Mouse (Mus musculus) liver, embryonic 12.5 days (tissue): ENCODE data around the gene Ak5. TPM values are rescaled to one million over a fixed set of nuclear protein-coding genes. Genes with fewer than 3 reads are reported as not detected.

ENCODE experiments used
- ATAC-seq: fragments of 200-750 bp; cut with Nextera tagmentation; 2 replicates; pipeline ENCODE4 v1.8.0; 2017; ENCODE audit warnings: moderate number of reproducible peaks, mild to moderate bottlenecking, moderate library complexity
- H3K27ac ChIP-seq: fragments of 300-500 bp; sonication (generic); 2 replicates; pipeline ENCODE4 v1.5.1; 2016; ENCODE audit warnings: mild to moderate bottlenecking
- H3K27me3 ChIP-seq: fragments of 300-500 bp; sonication (generic); replicated peaks from 2 replicates; pipeline ENCODE4 v1.6.1; 2016; ENCODE audit warnings: mild to moderate bottlenecking, moderate library complexity
- H3K36me3 ChIP-seq: fragments of 300-500 bp; sonication (generic); 2 replicates; pipeline ENCODE4 v1.6.1; 2016; ENCODE audit warnings: mild to moderate bottlenecking, moderate library complexity
- H3K4me1 ChIP-seq: fragments of 300-500 bp; sonication (generic); 2 replicates; pipeline ENCODE4 v1.6.1; 2016
- H3K4me2 ChIP-seq: fragments of 300-500 bp; sonication (generic); 2 replicates; pipeline ENCODE4 v1.6.1; 2016; ENCODE audit warnings: mild to moderate bottlenecking, moderate library complexity
- H3K4me3 ChIP-seq: fragments of 300-500 bp; sonication (generic); 2 replicates; pipeline ENCODE4 v1.5.1; 2016; ENCODE audit warnings: mild to moderate bottlenecking, moderate library complexity
- H3K9ac ChIP-seq: fragments of 300-500 bp; sonication (generic); 2 replicates; pipeline ENCODE4 v1.6.1; 2016; ENCODE audit warnings: mild to moderate bottlenecking, moderate library complexity
- H3K9me3 ChIP-seq: fragments of 300-500 bp; sonication (generic); replicated peaks from 2 replicates; pipeline ENCODE4 v1.6.1; 2016; ENCODE audit warnings: mild to moderate bottlenecking, moderate library complexity
- WGBS: fragments of 180-500 bp; shearing (Covaris S2); methylation state at CpG from one replicate; pipeline ENCODE4 v1.1.7; 2016; ENCODE audit not compliant: insufficient replicate concordance; 5-methylcytosine and 5-hydroxymethylcytosine counted together
- polyA plus RNA-seq: library from polyadenylated mRNA; unstranded; fragments of >200 nt; fragmentation: Nextera tagmentation; extraction: Ambion mirVana; gene quantifications from 2 replicates; pipeline ENCODE4 v1.2.1, GENCODE M21; 2016

Gene Ak5
- polyA plus RNA-seq, 1 experiment from 2014 or later = 1.1 TPM

GRCm38 (mm10) chr3:152480336-152480735 is 187.8 kb downstream of the Ak5 start:
- no peak overlapping the region for H3K27ac ChIP-seq
- no peaks in the 10 kb centered on the region for H3K9me3 ChIP-seq
- WGBS = 83% methylated on average over 6 of the region's 6 CpGs
- no peak overlapping the region for H3K4me3 ChIP-seq
- H3K27me3 ChIP-seq = no peaks in the 10 kb centered on the region; the same call in 1 of the 2 replicates
- H3K36me3 ChIP-seq = no peaks in the 10 kb centered on the region
- no peak overlapping the region for H3K9ac ChIP-seq
- ATAC-seq = no peak
- H3K4me1 ChIP-seq = peaks cover 24% of the 10 kb centered on the region
- H3K4me2 ChIP-seq = no peak overlapping the region

DNA sequence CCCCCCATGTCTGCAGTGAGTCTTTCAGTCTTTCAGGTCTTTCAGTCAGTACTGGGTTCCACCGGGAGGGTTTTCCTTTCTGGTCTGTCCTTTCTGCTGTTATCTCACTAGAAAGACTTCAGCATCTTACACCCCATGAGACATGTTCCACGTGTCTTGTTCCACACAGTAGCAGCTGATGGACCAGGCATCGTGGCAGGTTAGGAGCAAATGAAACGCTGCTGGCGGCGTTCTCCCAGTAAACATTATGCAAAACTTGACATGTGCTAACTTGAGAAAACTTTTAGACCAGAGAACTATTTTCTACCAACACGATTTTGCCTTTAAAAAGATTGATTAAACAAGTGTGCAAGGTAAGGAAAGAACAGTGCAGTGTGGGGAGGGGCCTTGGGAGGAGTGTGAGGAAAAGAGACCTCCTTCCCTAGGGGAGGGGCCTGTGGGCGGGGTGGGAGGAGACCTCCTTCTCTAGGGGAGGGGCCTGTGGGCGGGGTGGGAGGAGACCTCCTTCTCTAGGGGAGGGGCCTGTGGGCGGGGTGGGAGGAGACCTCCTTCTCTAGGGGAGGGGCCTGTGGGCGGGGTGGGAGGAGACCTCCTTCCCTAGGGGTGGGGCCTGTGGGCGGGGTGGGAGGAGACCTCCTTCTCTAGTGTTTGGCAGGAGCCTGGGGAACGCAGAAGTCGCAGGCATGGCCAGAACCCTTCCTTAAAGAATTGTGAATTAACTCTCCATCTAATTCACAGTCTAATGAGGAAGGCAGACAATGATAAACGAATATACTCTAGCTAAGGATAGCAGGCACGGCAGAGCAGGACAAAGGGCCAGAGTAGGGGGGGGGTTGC is 189.3 kb downstream of the Ak5 start:
- Histone ChIP-seq H3K9me3 (no peaks in the 10 kb centered on the region), H3K4me3 (peak overlapping the region; percentile 63), H3K9ac (peak overlapping the region; percentile 76), H3K4me2 (peak overlapping the region; percentile 93), H3K27ac (peak overlapping the region; percentile 76), H3K36me3 (no peaks in the 10 kb centered on the region), H3K27me3 (no peaks in the 10 kb centered on the region; the same call in 1 of the 2 replicates), H3K4me1 (peaks cover 27% of the 10 kb centered on the region)
- 6% methylated on average over 15 of the region's 16 CpGs for WGBS
- peak; percentile 81 for ATAC-seq

- 2% methylated on average over 23 of the region's 23 CpGs for WGBS
- peak; percentile 78 for ATAC-seq
- H3K27me3 ChIP-seq = no peaks in the 10 kb centered on the region; the same call in 1 of the 2 replicates
- H3K9ac ChIP-seq = peak overlapping the region; percentile 76
- peak overlapping the region; percentile 93 for H3K4me2 ChIP-seq
- peaks cover 27% of the 10 kb centered on the region for H3K4me1 ChIP-seq
- H3K27ac ChIP-seq = peak overlapping the region; percentile 76
- H3K36me3 ChIP-seq = no peaks in the 10 kb centered on the region
- peak overlapping the region; percentile 63 for H3K4me3 ChIP-seq
- no peaks in the 10 kb centered on the region for H3K9me3 ChIP-seq
These were observed 190.2 kb downstream of the Ak5 start for GRCm38 (mm10) chr3:152477796-152478527.

GRCm38 (mm10) chr3:152475894-152476293 is 192.3 kb downstream of the Ak5 start:
- H3K9ac ChIP-seq = no peak overlapping the region
- H3K36me3 ChIP-seq = no peaks in the 10 kb centered on the region
- H3K4me3 ChIP-seq = no peak overlapping the region
- no peak overlapping the region for H3K4me2 ChIP-seq
- H3K27ac ChIP-seq = no peak overlapping the region
- no peaks in the 10 kb centered on the region for H3K9me3 ChIP-seq
- no peaks in the 10 kb centered on the region for H3K27me3 ChIP-seq
- H3K4me1 ChIP-seq = peaks cover 27% of the 10 kb centered on the region
- no peak for ATAC-seq
- 79% methylated on average over 3 of the region's 3 CpGs for WGBS

GRCm38 (mm10) chr3:152475278-152475669 is 192.9 kb downstream of the Ak5 start:
- 64% methylated on average over 1 of the region's 1 CpGs for WGBS
- Histone ChIP-seq H3K36me3 (no peaks in the 10 kb centered on the region), H3K4me2 (no peak overlapping the region), H3K4me1 (peaks cover 27% of the 10 kb centered on the region), H3K9me3 (no peaks in the 10 kb centered on the region), H3K27me3 (no peaks in the 10 kb centered on the region), H3K27ac (no peak overlapping the region), H3K4me3 (no peak overlapping the region), H3K9ac (no peak overlapping the region)
- ATAC-seq = no peak

- ATAC-seq = no peak
- no peaks in the 10 kb centered on the region for H3K9me3 ChIP-seq
- WGBS = 58% methylated on average over 15 of the region's 15 CpGs
These were observed 193.4 kb downstream of the Ak5 start for GRCm38 (mm10) chr3:152474582-152475277.

GRCm38 (mm10) chr3:152472676-152473075 is 195.5 kb downstream of the Ak5 start:
- Histone ChIP-seq H3K4me2 (no peak overlapping the region), H3K36me3 (no peaks in the 10 kb centered on the region), H3K4me3 (no peak overlapping the region), H3K9me3 (no peaks in the 10 kb centered on the region), H3K4me1 (peaks cover 11% of the 10 kb centered on the region), H3K9ac (no peak overlapping the region), H3K27me3 (no peaks in the 10 kb centered on the region), H3K27ac (no peak overlapping the region)
- WGBS = 80% methylated on average over 16 of the region's 16 CpGs
- no peak for ATAC-seq

More at GRCm38 (mm10) chr3:152474582-152475277, 193.4 kb downstream of the Ak5 start:
- Histone ChIP-seq H3K4me1 (peaks cover 27% of the 10 kb centered on the region), H3K9ac (no peak overlapping the region), H3K27me3 (no peaks in the 10 kb centered on the region), H3K4me2 (no peak overlapping the region), H3K36me3 (no peaks in the 10 kb centered on the region), H3K27ac (no peak overlapping the region), H3K4me3 (no peak overlapping the region)

DNA sequence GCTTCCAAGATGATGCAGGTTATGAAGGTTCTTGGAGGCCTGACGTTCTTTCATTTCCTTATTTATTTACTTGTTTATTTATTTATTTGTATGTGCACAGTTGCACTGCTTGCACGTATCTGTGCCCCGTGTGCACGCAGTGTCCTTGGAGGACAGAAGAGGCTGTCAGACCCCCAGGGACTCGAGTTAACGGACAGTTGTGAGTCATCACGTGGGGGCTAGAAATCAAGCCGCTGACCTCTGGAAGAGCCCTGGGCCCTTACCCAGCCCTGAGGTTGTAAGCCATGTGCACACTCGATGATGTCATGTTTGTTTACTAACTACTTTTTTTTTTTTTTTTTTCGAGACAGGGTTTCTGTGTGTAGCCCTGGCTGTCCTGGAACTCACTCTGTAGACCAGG is 197.8 kb downstream of the Ak5 start:
- Histone ChIP-seq H3K4me3 (no peak overlapping the region), H3K4me2 (no peak overlapping the region), H3K9ac (no peak overlapping the region), H3K27ac (no peak overlapping the region), H3K36me3 (no peaks in the 10 kb centered on the region), H3K27me3 (no peaks in the 10 kb centered on the region), H3K4me1 (0 out of 2 replicates have a peak, but pooled peaks cover 3% of the 10 kb centered on the region), H3K9me3 (no peaks in the 10 kb centered on the region)
- 74% methylated on average over 10 of the region's 10 CpGs for WGBS
- no peak for ATAC-seq

- no peak overlapping the region for H3K27ac ChIP-seq
- no peaks in the 10 kb centered on the region for H3K9me3 ChIP-seq
- H3K9ac ChIP-seq = no peak overlapping the region
- no peaks in the 10 kb centered on the region for H3K36me3 ChIP-seq
- H3K4me2 ChIP-seq = no peak overlapping the region
- H3K4me3 ChIP-seq = no peak overlapping the region
- ATAC-seq = no peak
- 70% methylated on average over 18 of the region's 18 CpGs for WGBS
- no peaks in the 10 kb centered on the region for H3K4me1 ChIP-seq
- H3K27me3 ChIP-seq = no peaks in the 10 kb centered on the region
These were observed 198.5 kb downstream of the Ak5 start for GRCm38 (mm10) chr3:152469423-152470200.

DNA sequence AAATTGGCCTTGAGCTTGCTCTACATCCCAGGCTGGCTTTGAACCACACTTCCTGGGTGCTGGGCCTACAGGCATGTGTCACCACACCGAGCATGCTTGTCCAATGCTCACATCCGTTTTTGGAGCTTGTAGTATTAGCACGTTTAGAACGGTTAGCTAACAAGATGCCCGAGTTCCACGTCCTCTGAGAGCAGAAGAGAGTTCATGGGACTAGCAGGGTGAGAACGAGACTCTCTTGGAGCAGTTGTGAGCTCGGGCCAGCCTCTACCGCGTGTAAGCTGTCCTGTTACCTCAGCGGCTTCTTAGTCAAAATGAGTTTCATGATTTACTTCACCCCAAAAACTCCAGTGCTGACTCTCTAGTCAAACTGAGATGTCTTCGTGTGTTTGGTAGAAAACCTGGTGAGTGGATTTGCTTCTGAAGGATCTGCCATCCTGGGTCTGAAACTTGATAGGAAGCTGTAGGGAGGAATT is 199.6 kb downstream of the Ak5 start:
- H3K4me3 ChIP-seq = no peak overlapping the region
- H3K27ac ChIP-seq = no peak overlapping the region
- no peaks in the 10 kb centered on the region for H3K9me3 ChIP-seq
- peaks cover under 1% of the 10 kb centered on the region; the same call in 1 of the 2 replicates for H3K36me3 ChIP-seq
- no peaks in the 10 kb centered on the region for H3K4me1 ChIP-seq
- H3K27me3 ChIP-seq = no peaks in the 10 kb centered on the region
- 71% methylated on average over 12 of the region's 12 CpGs for WGBS
- no peak overlapping the region for H3K9ac ChIP-seq
- no peak for ATAC-seq
- no peak overlapping the region for H3K4me2 ChIP-seq

DNA sequence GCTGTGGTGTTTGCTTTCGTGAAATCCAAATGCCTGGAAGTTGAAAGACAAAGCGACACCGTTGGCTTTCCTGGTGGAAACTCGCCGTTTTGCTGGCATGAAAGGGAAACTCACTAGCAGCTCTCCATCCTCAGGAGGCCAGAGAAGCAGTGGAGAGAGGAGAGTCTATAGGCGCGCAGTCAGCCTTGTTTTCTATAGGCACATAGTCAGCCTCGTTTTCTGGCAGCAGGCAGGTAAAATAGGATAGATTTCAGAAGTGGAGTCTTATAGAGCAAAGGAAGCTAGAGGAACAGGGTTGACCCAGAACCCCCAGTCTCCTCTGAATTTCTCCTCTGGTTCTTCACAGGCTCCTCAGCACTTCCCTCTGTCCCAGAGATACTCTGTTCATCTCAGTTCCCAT is 200.1 kb downstream of the Ak5 start:
- no peaks in the 10 kb centered on the region for H3K27me3 ChIP-seq
- no peak overlapping the region for H3K4me3 ChIP-seq
- no peaks in the 10 kb centered on the region for H3K9me3 ChIP-seq
- WGBS = 83% methylated on average over 8 of the region's 8 CpGs
- no peak for ATAC-seq
- H3K36me3 ChIP-seq = peaks cover 7% of the 10 kb centered on the region; the same call in 1 of the 2 replicates
- H3K4me1 ChIP-seq = no peaks in the 10 kb centered on the region
- H3K9ac ChIP-seq = no peak overlapping the region
- H3K27ac ChIP-seq = no peak overlapping the region
- no peak overlapping the region for H3K4me2 ChIP-seq
